Mouse (Mus musculus): ENCODE measurements around the gene Fgd2.

DNA sequence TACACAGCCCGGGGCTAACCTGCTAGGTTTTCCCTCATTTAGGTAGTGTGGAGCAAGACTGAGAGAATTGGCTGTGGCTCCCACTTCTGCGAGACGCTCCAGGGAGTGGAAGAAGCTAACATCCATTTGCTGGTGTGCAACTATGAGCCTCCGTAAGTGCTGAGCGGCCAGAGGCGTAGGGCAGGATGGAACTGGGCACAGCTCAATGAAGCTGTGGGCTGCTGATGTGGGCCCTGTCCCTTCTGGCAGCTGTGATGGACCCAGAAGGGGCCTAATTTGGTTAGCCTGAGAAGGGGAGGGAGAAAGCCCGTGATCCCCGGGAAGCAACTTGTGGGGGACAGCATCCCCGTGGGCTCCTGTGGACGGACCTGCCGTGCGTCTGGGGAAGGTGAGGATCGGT is 34.9 kb upstream of the Fgd2 start:
- TF ChIP-seq CTCF (IDR thresholded peaks at IDR 0.05; ENCODE audit: extremely low read depth, insufficient read depth, insufficient read length, insufficient replicate concordance) = no peak
- TF ChIP-seq POLR2A (IDR thresholded peaks at IDR 0.05; ENCODE audit: low read depth, low read length) = no peak
